Mouse (Mus musculus) heart, postnatal 4 days (tissue): Measurements from ENCODE around the gene Pik3ca. TPM values are rescaled to one million over a fixed set of nuclear protein-coding genes. Genes with fewer than 3 reads are reported as not detected.

Experiments
- DNase-seq: peaks from one replicate; pipeline ENCODE4 v3.0.0; 2021
- total RNA-seq, 2 experiments: library from RNA; stranded (reverse); gene quantifications; 2 replicates each; pipeline ENCODE4 v1.2.3; 2021

Gene Pik3ca
- 10 to 100 TPM; 42.0 to 44.3 TPM for total RNA-seq

DNA sequence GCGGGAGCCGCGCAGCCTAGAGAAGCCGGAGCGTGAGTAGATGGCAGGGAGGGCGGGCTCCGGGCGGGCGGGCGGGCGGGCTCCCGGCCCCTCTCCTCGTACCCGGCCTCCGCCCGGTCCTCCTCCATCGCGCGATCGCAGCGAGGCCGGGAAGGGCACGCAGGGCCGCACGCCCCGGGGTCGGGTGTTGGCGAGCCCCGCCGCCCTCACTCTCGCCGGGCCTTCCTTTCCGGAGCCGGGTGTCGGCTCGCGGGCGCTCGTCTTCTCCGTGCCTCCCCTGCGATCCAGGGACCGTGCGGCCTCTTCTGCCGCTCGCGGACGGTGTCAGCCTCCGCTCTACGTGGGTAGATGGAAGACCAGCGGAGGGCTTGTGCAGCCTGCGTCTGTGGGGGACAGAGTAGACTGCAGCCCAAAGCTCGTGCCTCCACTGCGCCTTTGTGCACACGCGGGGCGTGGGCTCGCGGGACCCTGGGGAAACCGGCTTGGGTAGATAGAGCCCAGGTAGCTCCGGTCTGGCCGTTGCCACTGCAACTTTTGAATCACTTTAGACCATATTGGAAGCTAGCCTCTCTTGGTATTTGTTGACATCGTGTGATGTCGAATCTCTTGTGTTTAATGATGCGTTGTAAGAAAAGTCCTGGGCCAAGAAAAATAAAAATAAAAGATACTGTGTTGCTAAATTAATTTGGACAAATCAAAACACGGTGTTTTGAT, at the start of gene Pik3ca:
Gene Pik3ca (plus strand): TSS at position 211 of the 714 bp plus-strand sequence.
- peak; percentile 59 for DNase-seq

- DNase-seq: no peak
Observed at GRCm38 (mm10) chr3:32347881-32348280, 49.6 kb upstream of the Pik3ca start.

- no peak for DNase-seq
Observed at GRCm38 (mm10) chr3:32361221-32361620, 36.2 kb upstream of the Pik3ca start.

DNA sequence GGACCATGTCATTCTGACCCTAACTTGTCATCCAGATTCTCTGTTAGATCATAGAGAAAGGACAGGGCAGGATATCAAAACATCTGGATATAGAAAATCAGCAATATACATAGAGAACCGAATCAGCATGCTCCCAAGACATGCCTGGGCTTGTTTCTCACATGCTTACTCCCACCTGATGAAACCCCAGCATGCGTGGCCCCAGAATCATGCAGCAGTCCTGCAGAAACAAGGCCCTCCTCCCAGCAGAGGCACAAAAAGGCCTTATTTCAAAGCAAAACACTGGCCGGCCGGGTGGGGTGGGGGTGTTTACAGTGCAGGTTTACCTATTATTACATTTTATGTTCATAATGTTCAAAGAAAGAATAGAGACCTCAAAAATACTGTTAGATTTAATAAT, 33.3 kb upstream of the Pik3ca start:
- no peak for DNase-seq

GRCm38 (mm10) chr3:32364841-32365545, 32.5 kb upstream of the Pik3ca start:
- no peak for DNase-seq

DNA sequence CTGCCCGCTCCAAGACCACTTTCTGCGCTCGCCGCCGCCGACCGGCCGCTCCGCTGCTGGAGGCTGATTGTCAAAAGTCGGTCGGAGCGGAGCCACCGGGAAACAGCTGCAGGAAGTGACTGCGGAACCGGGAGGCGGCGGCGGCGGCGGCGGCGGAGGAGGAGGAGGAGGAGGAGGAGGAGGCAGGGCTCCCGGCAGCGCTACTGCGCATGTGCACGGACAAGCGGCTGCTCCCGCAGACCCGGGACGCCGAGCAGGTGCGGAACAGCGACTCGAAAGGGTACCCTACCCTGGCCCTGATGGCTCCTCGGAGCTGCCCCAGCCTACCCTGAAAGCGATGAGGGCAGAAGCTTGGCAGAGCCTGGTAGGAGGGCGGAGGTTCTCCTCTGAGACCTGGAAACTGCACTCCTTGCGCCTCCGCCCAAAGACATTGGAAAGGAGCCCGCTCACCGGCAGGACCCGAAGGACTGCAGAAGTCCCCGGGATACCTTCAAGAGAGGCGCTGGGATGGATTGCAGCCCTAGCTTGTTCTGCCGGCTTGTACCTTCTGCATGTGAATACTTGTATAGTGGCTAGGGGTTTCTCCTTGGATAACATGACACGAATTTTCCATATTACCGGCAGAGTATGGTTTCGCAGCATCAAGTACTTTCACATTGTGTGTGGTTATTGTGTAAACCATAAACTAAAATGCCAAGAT, 31.8 kb upstream of the Pik3ca start, which contains the start of gene Zmat3:
Gene Zmat3 (minus strand): TSS at position 469 of the 700 bp plus-strand sequence.
- peak; percentile 87 for DNase-seq

DNA sequence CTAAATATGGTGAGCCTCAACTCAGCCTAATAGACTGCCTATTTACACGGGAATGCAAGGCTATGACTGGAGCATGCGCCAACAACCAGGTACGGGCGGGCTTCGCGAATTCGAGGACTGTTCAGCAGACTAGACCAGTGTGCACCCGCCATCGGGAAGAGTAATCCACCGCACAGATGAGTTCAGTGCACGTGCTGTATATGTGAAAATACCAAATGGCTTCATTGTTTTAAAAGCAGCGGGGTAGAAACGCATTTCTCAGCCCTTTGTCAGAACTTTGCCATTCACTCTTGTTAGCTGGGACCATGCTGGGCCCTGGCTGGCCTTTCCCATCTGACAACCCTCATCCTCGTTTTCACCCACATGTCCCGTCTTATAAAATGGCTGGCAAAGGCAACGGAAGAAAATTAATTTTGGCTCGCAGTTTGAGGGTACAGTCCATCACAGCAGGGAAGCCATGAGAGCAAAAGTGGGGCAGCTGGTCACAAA, 31.2 kb upstream of the Pik3ca start:
- no peak for DNase-seq

GRCm38 (mm10) chr3:32367516-32367915, 30.0 kb upstream of the Pik3ca start:
- DNase-seq: no peak

- DNase-seq: no peak
Observed at GRCm38 (mm10) chr3:32371957-32372356, 25.5 kb upstream of the Pik3ca start.

DNA sequence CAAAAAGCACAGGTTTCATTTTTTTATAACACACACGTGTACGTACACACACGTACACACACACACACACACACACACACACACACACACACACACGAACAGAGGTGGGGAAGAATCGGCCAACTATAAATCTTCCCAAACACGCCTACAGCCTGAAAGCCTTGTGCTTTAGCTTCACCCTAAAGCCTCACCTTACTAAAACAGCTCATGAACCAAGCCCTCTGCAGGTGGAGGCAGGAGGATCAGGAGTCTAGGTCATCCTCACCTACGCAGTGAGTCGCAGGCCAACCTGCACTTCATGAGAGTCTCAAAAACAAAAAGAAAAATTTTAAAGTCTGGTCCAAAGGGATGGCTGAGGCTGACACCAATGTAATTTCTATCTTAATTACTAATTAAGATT, 25.0 kb upstream of the Pik3ca start:
- DNase-seq: no peak

DNA sequence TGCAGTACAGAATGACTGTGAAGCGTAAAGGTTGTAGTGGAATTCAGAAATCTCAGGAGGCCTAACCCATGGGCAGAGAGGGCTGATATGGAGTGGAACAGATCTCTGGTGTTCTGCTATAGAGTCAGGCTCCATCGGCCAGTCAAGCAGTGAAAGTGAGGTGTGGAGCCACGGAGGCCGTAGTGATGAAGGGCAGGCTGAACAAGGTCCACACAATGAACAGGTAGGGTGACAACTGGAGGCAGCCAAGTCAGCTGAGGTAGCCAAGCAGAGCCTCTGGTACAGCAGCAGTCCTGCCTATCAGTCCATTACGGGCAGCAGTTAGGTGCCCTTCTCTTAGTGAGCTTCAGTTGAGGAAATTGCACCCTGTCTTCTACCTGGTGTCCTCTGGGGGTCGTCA, 24.2 kb upstream of the Pik3ca start:
- DNase-seq: no peak

DNA sequence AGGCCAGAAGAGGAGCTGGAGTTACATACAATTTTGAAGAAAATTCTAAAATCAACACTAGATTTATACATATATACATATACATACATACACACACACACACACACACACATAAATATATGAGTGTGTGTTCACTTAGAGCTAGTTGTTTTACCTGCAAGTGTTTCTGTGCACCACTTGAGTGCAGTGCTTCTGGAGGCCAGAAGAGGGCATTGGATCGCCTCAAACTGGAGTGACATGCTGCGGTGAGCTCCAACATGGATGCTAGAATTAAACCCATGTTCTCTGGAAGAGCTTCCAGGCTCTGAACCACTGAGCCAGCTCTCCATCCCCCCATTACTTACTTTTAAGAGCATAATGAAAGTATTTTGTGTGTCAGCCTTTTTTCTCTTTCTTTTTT, 17.6 kb upstream of the Pik3ca start:
- DNase-seq: peak; percentile 26

DNA sequence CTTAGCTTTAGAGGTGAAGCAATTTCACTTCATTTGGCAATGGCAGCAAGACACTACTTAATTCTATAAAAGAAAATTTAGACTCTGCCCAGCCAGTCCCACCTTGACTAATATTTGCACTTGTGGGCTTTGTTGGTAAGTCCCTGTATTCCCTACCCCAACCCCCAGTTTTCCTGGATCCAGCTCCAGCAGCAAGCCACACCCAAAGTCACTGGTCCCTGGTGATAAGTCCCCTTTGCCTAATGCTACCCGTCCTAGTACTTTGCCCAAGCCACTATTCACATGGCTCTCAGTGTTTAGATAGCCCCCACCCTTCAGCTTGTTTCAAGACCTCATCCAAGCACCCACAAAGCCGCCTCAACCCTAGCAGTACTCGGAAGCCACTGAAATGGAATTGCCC, 15.9 kb upstream of the Pik3ca start:
- no peak for DNase-seq

- DNase-seq: no peak
Observed at GRCm38 (mm10) chr3:32392841-32393240, 4.6 kb upstream of the Pik3ca start.

- no peak for DNase-seq
Observed at GRCm38 (mm10) chr3:32393986-32394385, 3.5 kb upstream of the Pik3ca start.

GRCm38 (mm10) chr3:32395771-32396551, 1.5 kb upstream of the Pik3ca start:
- peak; percentile 52 for DNase-seq

DNA sequence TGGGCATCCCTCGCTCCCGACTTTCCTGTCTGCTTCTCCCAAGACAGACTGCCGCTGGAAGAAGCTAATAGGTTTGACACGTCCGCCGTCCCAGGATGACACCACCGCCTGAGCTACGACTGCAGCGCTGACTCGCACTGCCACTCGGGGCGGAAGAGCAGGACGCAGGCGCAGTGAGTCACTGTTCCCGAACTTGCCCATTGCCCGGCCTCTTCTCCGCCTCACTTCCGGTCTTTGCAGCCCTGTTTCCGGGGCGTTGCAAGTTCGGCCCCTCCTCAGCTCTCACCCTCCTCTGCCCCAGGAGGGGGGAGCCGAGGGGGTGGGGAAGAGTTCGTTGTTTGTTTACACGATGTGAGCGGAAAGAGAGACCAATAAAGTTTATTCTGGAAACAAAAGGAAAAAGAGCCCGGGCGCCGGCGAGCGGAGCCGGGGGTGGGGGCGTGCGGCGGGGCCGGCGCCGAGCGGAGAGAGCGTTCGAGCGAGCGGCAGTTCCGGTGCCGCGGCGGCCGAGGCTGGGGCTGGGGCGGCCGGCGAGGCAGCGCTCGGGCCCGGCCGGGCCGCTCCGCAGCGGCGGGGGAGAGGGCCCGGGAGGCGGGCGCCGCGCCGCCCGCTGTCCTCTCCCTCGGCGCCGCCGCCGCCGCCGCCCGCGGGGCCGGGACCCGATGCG, 544 bp upstream of the Pik3ca start:
- peak; percentile 97 for DNase-seq

GRCm38 (mm10) chr3:32398175-32398538, 686 bp downstream of the Pik3ca start:
- DNase-seq: no peak

DNA sequence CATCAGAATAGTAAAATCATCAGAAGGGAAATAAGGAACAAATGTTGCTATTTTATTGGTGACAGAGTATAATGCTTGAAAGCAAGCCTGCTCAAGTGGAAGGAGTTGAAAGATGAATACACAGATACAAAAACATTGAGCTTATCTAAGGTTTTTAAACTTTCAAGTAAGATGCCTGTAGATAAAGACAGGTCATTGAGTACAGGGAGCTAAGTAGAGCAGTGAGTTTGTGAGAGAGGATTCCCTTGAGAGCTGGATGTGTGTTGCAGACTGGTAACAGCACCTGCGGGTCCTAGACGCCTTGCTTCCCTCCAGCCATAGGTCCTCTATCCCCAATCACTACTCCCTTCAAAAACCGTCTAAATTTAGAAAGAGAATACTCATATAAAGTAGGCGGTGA, 1.2 kb downstream of the Pik3ca start:
- no peak for DNase-seq

GRCm38 (mm10) chr3:32399381-32399780, 1.9 kb downstream of the Pik3ca start:
- no peak for DNase-seq

- DNase-seq: peak; percentile 16
Observed at GRCm38 (mm10) chr3:32399931-32400330, 2.5 kb downstream of the Pik3ca start.

- no peak for DNase-seq
Observed at GRCm38 (mm10) chr3:32401591-32401990, 4.1 kb downstream of the Pik3ca start.
